Mouse (Mus musculus): ENCODE measurements around the gene Btbd35f25. TPM values are rescaled to one million over a fixed set of nuclear protein-coding genes. Genes with fewer than 3 reads are reported as not detected.
"Not testable (repeated sequence)": the region's sequence is repeated elsewhere in the genome, so short reads cannot be mapped to it uniquely, and the experiment has no call there.

The Btbd35f25 gene
- not detected for total RNA-seq (2021)
- long read RNA-seq, experiment 1 = 0 reads
- long read RNA-seq, experiment 2 = 0 reads

DNA sequence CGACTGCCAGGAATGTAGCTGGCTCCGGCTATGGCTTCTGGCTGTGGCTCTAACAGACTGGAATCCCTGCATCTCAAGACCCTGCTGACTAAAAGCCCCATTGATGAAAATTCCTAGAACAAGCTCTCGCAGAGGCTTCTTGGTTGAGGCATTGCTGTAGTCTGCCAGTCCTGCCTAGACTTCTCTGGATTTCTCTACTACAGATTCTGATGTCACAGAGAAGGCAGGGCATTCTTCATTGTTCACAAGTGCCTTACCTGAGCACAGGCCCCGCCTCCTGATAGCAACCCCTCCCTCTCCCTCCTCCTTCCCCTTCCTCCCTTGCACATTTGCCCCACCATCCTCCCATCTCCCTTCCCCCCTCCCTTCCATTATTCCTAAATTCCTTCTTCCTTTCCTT is at the start of gene Btbd35f25:
TSS of gene Btbd35f25 (minus strand) at position 101 of the 400 bp plus-strand sequence.
- not testable (repeated sequence) for H3K4me3 ChIP-seq; H3K27ac ChIP-seq; DNase-seq (ENCODE audit: low spot score in 2 of 2)

DNA sequence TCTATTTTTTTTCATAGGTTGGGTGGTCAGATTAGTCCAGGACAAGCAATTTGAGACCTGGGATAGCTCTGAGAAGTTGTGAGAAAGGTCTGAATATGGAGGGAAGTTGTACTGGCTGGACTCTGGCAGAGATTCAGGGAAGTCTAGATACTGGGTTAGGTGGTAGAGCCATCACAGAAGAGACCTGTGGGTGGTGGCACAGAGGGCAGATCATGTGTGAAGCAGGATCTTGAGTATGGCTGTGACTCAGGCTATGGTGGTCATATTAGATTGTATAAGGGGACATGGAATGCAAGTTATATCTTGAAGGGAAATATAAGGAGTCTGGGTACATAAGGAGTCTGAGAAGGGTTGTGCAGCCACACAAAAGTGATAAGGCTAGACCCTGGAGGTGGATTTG is 49.3 kb upstream of the Btbd35f25 start:
- no peak for TF ChIP-seq CTCF (conservative IDR thresholded peaks at IDR 0.05)
- DNase-seq (ENCODE audit: low spot score in 2 of 2) = no peak
- no peak overlapping the region for H3K4me3 ChIP-seq
- H3K27ac ChIP-seq = no peak overlapping the region

DNA sequence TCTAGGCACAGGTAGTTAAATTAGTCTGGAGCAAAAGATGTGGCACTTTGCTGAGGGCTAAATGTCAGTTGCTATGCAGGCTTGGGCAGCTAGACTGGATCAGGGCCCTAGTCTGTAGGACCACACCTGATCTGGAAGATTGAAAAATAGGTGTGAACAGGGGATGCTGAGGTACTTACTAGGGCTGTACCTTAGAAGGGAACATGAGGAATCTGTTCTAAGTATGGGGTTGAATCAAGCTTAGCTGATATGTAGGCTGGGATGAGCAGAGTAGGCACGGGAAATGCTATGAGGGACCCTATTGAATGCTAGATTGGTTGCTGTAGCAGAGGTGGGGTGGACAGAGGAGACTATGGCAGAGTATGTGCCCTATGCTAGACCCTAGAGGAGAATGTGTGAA is 47.0 kb upstream of the Btbd35f25 start:
- H3K4me3 ChIP-seq = no peak overlapping the region
- TF ChIP-seq CTCF (conservative IDR thresholded peaks at IDR 0.05) = no peak
- H3K27ac ChIP-seq = no peak overlapping the region
- DNase-seq (ENCODE audit: low spot score in 2 of 2) = no peak

DNA sequence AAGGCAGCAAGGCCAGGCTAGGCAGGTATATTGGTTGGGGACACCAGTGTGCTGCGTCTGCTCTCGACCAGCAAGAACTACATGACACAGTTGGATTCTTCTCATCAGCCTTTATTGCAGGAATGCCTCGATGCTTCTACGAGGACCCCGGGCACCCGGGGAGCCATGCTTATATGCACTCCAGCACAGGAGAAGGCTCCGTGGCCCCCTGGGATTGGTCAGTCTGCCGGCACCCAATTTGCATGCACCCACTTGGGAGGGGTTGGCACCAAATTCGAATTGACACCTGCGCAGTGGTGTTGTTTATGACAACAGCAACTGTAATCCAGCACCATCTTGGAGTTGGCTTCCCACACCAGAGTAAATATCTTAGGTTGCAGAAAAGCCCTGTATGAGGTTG is 28.1 kb upstream of the Btbd35f25 start:
- Histone ChIP-seq H3K4me3 (no peak overlapping the region), H3K27ac (no peak overlapping the region)
- no peak for TF ChIP-seq CTCF (conservative IDR thresholded peaks at IDR 0.05)
- DNase-seq (ENCODE audit: low spot score in 2 of 2) = no peak

DNA sequence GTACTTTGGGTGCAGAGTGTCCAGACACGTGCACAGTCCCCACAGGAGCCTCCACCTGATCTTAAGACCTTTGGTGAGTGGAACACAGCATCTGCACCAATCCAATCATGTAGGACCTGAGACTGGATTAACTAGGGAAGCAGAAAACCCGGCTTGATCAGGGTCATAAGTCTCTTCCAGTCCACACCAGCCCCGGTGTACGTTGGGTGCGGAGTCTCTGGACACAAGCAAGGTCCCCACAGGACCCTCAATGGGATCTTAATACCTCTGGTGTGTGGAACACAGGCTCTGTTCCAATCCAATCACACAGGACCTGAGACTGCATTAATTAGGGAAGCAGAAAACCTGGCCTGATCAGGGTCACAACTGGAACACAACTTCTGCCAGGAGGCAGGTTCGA is 20.0 kb upstream of the Btbd35f25 start:
- H3K4me3 ChIP-seq = no peak overlapping the region
- TF ChIP-seq CTCF (conservative IDR thresholded peaks at IDR 0.05) = no peak
- H3K27ac ChIP-seq = no peak overlapping the region
- DNase-seq (ENCODE audit: low spot score in 2 of 2) = no peak

Other genes with a start within 250 kb of the Btbd35f25 start
- gene Gm21883, start 142.9 kb downstream of the Btbd35f25 start, total RNA-seq (2021) = not detected
- not detected for gene Spin2e, start 98.2 kb downstream of the Btbd35f25 start, total RNA-seq (2021)
- not detected for gene Gm21637, start 244.9 kb upstream of the Btbd35f25 start, total RNA-seq (2021)

All from layer of hippocampus, adult 2 months (tissue).